Mouse (Mus musculus): ENCODE results near the gene Ghrh. TPM values are rescaled to one million over a fixed set of nuclear protein-coding genes. Genes with fewer than 3 reads are reported as not detected.
A peak's percentile ranks its signal among the peaks of the same experiment; 100 is the strongest.
"Not testable (repeated sequence)": the region's sequence is repeated elsewhere in the genome, so short reads cannot be mapped to it uniquely, and the experiment has no call there.

The Ghrh gene
- not detected for polyA plus RNA-seq (2017; shearing (Covaris generic))

DNA sequence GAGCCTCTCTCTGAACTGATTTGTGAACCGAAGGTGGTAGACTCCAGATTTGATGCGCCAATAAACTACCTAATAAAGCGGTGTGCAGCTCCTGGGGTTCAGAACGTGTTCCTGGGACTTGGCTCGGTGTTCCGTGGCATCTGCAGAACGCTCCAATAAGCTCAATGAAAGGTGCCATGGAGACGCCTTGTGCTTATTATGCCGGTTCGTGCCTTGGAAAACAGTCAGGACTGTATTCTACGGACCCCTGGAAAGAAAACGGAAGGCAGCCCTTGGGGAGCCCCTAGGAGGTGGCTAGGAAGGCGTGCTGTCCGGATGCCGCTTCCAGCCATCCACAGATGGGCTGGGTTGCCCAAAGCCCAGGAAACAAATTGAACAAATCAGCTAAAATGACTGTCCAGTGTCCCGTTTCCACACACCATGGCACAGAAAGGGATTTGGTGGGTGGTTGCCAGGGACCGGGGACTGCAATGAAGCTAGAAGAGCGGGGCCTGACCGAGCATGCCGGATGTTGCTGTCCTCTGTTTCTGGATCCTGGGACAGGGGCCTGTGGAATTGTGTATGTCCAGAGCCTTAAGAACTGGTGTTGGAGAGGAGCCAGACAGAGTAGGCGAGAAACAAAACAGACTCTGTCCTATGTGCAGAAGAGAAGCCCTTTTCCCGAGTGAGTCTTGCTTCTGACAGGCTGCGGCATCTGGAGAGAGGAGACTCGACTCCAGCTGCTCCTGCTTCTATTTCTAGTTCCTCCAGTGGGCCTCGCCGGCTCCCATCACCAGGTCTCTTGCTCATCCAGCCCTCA is at the start of gene Ghrh:
Gene Ghrh (minus strand): TSS at position 146 of the 799 bp plus-strand sequence.
- no peak for ATAC-seq

GRCm38 (mm10) chr2:157395960-157396359 is 48.7 kb upstream of the Ghrh start:
- no peak for ATAC-seq

GRCm38 (mm10) chr2:157395371-157395770 is 48.1 kb upstream of the Ghrh start:
- ATAC-seq: no peak

DNA sequence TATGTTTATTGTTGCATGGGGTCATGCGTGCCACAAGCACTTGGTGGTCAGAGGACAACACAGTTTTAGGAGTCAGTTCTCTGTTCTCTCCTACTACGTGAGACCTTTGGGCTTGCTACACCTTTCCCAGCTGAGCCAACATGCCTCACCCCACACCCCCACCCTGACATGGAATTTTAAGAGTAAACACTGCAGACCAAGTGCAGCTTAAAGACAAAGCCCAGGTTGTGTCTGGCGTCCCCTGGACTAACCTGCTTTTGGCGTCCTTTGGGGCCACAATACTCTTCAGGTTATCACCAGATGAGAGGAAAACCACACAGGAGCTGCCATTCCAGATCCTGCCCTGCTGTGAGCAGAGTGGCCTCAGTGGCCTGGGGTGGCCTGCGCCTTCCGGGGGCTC is 47.6 kb upstream of the Ghrh start:
- ATAC-seq: no peak

GRCm38 (mm10) chr2:157393549-157393948 is 46.2 kb upstream of the Ghrh start:
- no peak for ATAC-seq

- ATAC-seq: no peak
Observed at GRCm38 (mm10) chr2:157392331-157392730, 45.0 kb upstream of the Ghrh start.

GRCm38 (mm10) chr2:157389591-157389921 is 42.2 kb upstream of the Ghrh start:
- ATAC-seq: no peak

GRCm38 (mm10) chr2:157388901-157389590 is 41.7 kb upstream of the Ghrh start:
- not testable (repeated sequence) for ATAC-seq

DNA sequence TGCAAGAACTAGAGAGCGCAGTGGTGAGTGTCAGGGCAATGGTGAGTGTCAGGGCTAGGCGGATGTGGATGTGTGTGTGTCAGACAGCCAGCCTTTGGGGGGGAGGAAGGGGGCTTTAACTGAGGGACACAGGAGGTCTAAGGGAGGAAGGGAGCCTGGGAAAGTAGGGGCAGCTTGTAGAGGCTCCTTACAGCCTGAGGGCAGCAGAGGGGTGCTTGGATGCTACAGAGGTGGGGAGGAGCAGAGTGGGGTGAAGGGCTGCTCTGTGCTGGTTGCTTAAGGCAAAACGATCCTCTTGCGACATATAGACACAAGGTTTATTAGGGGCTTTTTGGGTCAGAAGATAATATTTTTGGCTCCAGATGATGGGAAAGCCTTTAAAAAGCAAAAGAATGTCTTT is 37.5 kb upstream of the Ghrh start:
- ATAC-seq: no peak

GRCm38 (mm10) chr2:157376995-157377394 is 29.7 kb upstream of the Ghrh start:
- no peak for ATAC-seq

GRCm38 (mm10) chr2:157375794-157376757 is 28.8 kb upstream of the Ghrh start:
- no peak for ATAC-seq

DNA sequence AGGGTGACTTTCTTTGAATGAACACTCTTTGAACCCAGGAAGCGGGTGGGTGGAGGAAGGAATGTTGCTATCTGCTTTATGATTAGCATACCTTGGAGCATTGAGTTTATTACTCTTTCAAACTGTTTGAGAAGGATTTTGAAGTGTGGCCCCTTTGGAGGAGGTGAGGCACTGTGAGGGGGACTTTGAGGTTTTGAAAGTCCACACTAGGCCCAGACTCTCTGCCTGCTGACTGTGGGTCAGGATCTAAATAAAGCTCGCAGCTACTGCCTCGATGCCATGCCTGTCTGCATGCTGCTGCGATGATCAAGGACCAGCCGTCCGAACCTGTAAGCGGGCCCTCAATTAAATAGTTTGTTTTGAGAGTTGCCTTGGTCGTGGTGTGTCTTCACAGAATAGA is 27.7 kb upstream of the Ghrh start:
- ATAC-seq: no peak

- no peak for ATAC-seq
Observed at GRCm38 (mm10) chr2:157373681-157374080, 26.4 kb upstream of the Ghrh start.

DNA sequence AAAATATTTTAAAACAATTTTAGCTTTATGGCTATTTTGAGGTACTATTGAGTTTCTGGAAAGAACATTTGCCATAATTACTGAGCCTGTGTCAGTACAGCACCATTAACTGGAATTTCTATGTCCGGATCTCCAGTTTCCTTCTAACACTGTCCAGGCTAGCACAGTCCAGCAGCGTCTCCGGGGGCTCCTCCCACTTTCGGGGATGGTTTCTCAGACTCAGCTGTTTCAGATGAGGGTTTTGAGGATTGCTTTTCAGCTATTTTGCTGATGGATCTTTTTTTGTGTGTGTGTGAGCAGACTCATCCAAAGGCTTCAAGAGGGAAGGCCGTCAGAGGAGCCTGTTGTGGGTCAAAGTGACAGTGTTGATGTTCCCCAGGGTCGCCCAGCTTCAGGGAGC is 24.4 kb upstream of the Ghrh start:
- no peak for ATAC-seq

- ATAC-seq: peak; percentile 14
Observed at GRCm38 (mm10) chr2:157367991-157368390, 20.7 kb upstream of the Ghrh start.

DNA sequence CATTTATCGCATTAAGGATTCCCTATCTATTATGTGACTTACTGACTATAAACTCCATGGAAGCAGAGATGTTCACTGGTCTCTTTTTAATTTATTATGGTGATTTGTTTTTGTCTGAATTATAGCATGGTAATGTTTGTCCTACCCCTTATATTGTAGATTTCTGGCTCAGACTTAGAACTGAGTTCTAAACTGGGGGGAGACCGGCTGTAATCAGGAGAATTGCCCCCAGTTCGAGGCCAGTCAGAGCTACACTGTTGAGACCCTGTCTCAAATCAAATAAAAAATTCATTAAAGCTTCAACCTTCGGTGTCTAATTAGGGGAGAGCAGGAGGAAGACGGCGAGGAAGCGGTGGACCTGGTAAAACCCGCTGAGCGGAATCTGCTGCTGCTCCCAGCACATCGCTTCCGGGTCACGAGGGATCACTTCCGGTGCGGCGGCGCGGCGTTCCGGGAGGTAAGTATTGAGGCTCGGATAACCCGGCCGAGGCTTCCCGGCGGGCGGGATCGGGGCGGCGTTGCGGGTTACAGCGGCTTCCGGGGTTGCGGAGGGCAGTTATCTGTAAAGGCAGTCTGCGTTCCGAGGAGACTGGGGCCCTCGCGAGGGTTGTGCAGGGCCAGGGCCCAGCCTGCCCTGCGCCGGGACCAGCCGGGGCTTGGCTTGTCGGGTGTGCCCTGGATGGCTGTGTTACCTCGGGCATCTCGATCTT is 20.0 kb upstream of the Ghrh start, which contains the start of gene Manbal:
Gene Manbal (plus strand): TSS at position 411 of the 710 bp plus-strand sequence.
- ATAC-seq: peak; percentile 95

DNA sequence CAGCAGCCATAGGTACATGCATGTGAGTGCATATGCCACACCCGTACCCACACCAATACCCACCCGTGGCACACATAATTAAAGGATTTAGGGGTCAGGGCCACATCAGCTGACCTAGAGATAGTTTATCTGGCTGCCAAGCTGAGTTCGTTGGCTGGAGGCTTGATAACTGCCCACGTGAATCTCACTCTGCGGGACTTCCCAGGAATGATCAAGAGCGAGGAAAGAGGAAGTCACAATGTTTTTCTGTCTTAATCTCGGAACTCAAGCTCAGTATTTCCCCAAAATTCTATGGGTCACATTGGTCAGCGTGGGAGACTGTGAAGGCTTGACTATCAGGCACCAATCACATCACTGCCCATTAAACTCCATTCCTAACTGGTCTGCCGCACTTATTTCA is 19.5 kb upstream of the Ghrh start:
- no peak for ATAC-seq

- ATAC-seq: no peak
Observed at GRCm38 (mm10) chr2:157363031-157363430, 15.7 kb upstream of the Ghrh start.

GRCm38 (mm10) chr2:157360028-157360427 is 12.7 kb upstream of the Ghrh start:
- no peak for ATAC-seq

GRCm38 (mm10) chr2:157354106-157354505 is 6.8 kb upstream of the Ghrh start:
- ATAC-seq: no peak

DNA sequence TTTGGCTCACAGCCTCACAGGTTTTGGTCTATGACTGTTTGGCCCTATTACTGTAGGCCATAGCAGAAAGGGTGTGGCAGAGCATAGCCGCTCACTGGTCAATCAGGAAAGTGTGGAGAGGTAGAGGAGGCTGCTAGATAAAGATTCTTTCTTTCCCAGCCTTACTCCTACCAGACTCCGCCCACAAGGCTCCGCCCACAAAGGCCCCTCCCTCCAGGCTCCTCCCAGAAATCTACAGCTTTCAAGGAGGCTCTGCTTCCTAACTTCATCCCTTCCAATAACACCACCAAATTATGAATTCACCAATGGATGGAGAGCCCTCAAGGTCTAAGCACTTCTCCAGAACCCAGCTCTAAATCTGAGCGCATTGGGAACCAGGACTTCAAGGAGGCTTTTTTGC is 5.9 kb upstream of the Ghrh start:
- no peak for ATAC-seq

DNA sequence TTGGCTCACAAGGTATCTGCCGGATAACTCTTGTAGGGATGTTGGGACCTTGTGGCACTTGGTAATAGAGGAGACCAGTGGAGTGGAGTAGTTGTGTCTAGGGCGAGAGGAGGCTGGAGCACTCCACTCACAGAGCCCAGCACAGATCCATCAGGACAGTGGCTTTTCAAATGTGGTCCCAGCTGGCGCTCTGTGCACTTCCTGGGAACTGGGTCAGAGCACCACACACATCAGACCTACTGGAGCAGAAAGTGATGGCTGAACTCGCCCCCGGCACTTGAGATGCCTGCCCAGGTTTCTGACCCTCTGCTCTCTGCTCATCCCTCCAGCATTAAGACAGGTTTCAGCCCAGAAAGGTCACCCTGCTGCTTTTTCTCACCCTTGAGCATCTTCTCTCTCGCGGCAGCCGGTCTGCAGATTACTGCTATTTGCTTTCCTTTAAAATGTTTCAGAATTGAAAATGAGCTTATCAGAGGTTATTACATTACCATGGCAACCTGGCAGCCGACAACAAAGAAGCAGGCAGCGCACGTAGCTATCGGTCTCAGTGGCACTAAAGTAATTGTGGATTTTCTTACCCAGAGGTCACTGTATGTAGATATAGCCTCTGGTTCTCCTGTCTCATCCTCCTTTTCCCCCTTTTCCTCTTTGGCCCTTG is 1.9 kb upstream of the Ghrh start:
- no peak for ATAC-seq
